Mouse (Mus musculus) liver, postnatal 0 days (tissue): Measurements from ENCODE around the gene Nr4a1.
A peak's percentile ranks its signal among the peaks of the same experiment; 100 is the strongest.

ENCODE experiments used
- CTCF ChIP-seq: sonication (generic); IDR thresholded peaks from 2 replicates; pipeline ENCODE4 v1.5.1; 2016; ENCODE audit warnings: antibody characterized with exemption, low read depth
- EP300 ChIP-seq: IDR thresholded peaks from 2 replicates; pipeline ENCODE4 v1.6.1; 2016; ENCODE audit warnings: antibody characterized with exemption, low read depth, mild to moderate bottlenecking

GRCm38 (mm10) chr15:101299480-101299960 lies 45.5 kb downstream of the Nr4a1 start:
- TF ChIP-seq CTCF = no peak
- peak; percentile 45 for TF ChIP-seq EP300
